Mouse (Mus musculus) ES-E14 (cell line): ENCODE measurements around the gene Fgf18.

Experiments used
- CHD2 ChIP-seq: IDR thresholded peaks from 2 replicates; pipeline ENCODE4 v1.6.1; 2014; ENCODE audit warnings: mild to moderate bottlenecking, low read depth, low read length, inconsistent platforms
- HCFC1 ChIP-seq: IDR thresholded peaks from 2 replicates; pipeline ENCODE4 v1.6.1; 2012; ENCODE audit warnings: low read length, inconsistent platforms, borderline replicate concordance; ENCODE audit not compliant: insufficient read depth
- MAFK ChIP-seq: IDR thresholded peaks from 2 replicates; pipeline ENCODE4 v1.6.1; 2014; ENCODE audit warnings: mild to moderate bottlenecking, low read depth, low read length, inconsistent platforms; ENCODE audit not compliant: insufficient read depth
- ZC3H11A ChIP-seq: IDR thresholded peaks from 2 replicates; pipeline ENCODE4 v1.6.1; 2012; ENCODE audit warnings: low read depth, mild to moderate bottlenecking, inconsistent platforms, low read length, borderline replicate concordance
- ZNF384 ChIP-seq: IDR thresholded peaks from 2 replicates; pipeline ENCODE4 v1.6.1; 2012; ENCODE audit warnings: low read depth, low read length, inconsistent platforms

- TF ChIP-seq ZC3H11A (no peak), HCFC1 (no peak), MAFK (no peak), ZNF384 (no peak), CHD2 (no peak)
Observed at GRCm38 (mm10) chr11:33084041-33084440, 63.2 kb downstream of the Fgf18 start.
